Mouse (Mus musculus) right cerebral cortex, adult 2 months (tissue): ENCODE results near the gene Wdr47.
"Not testable (repeated sequence)": the region's sequence is repeated elsewhere in the genome, so short reads cannot be mapped to it uniquely, and the experiment has no call there.

Experiments
- DNase-seq, 2 experiments: peaks; one replicate each; pipeline ENCODE4 v3.0.0; 2021 to 2022; ENCODE audit warnings: low spot score in 2 of 2

The Wdr47 gene

DNA sequence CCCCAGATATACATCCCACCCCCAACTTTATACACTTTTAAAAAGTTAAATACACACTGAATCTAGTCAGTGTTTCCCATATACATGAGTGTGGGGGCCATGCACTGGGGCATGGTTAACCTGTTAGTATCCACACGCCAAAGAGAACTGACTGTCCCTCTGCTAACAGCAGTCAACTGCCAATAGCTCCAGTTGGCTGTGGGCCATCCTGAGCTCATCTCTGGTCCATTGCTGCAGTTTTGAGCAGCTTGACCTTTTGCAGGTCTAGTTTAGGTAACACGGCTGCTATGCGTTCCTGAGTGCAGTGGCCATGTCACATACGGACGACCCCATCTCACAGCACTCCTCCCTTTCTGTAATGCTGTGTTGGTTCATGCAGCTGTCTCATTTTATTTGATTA, 43.7 kb downstream of the Wdr47 start:
- DNase-seq, result no peak

DNA sequence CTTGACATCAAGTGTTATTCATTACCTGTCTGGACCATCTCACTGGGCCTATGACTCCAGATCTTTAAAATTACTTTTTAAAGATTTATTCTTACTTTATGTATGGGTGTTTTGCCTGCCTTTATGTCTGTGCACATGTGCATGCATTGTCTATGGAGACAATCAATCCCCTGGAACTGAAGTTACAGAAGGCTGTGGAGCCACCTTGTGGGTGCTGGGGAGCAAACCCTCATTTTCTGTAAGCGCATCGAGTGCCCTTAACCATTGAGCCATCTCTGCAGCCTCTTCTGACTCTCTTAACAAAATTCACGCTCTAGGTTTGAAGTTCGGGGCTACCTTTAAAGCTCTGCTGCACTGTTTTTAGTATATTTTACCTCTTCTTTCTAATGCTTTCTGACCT, 48.3 kb downstream of the Wdr47 start:
- DNase-seq, result no peak

DNA sequence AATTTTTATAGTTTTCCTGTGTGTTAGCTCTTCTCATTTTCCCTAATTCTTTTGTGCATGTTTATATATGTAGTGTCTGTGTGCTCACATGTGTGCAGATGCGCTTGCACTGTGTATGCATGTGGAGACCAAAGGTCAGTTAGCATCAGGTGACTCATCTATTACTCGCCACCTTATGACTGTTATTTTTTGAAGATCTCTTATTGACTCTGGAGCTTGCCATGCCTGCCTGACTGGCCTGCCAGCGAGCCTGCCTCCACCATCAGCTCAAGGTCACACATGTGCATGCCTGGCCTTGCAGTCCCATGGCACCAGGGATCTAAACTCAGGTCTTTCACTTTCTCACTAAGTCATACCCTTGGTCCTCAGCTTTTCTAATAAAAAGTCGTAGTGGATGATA, 49.9 kb downstream of the Wdr47 start:
- DNase-seq, result no peak

DNA sequence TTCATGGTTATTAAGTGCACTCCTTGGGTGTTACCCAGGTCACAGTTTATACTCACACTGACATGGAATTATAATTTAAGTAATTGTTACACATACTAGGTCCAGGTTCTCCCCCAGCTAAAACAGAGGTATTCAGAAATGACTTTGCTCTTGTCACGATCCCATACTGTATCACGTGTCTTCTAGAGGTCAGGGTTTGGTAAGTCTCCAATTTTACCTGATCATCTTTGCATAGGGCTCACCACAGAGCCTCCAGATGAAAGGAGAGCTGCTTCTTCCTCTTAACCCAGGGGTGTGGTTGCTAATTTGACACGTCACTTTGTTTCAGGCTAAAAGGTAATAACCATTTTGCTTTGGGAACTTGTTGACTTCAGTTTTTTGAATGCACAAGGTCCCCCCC, 53.8 kb downstream of the Wdr47 start:
- DNase-seq, result no peak

DNA sequence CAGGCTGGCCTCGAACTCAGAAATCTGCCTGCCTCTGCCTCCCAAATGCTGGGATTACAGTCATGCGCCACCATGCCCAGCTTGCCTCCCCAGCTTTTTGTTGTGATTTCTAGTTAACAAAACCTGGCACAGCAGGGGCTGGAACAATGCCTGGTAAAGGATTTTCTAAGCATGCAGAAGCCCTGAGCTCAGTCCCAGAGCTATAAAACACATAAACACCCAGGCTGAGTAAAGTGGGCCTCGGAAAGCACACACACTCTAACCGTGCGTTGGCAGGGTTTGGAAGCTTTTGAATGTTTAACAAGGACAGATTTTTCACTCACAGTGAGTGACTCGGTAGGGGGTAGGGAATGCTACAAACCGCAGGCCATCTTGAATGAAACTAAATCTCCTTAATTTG, 55.0 kb downstream of the Wdr47 start:
- peak; percentile 15 to 21 for DNase-seq

DNA sequence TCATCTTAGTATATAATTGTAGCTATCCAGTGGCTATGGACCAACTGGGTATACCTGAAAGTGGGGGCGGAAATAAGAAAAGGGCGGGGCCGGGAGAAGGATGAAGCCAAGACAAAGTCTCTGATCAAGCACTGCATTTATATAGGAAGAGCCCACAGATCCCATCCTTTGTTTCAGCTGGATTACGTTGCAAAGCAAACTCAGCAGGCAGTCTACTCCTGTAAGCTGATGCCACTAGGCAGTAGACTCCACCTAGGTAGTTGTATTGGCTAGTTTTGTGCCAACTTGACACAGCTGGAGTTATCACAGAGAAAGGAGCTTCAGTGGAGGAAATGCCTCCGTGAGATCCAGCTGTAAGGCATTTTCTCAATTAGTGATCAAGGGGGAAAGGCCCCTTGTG, 56.6 kb downstream of the Wdr47 start:
- DNase-seq, result not testable (repeated sequence)

DNA sequence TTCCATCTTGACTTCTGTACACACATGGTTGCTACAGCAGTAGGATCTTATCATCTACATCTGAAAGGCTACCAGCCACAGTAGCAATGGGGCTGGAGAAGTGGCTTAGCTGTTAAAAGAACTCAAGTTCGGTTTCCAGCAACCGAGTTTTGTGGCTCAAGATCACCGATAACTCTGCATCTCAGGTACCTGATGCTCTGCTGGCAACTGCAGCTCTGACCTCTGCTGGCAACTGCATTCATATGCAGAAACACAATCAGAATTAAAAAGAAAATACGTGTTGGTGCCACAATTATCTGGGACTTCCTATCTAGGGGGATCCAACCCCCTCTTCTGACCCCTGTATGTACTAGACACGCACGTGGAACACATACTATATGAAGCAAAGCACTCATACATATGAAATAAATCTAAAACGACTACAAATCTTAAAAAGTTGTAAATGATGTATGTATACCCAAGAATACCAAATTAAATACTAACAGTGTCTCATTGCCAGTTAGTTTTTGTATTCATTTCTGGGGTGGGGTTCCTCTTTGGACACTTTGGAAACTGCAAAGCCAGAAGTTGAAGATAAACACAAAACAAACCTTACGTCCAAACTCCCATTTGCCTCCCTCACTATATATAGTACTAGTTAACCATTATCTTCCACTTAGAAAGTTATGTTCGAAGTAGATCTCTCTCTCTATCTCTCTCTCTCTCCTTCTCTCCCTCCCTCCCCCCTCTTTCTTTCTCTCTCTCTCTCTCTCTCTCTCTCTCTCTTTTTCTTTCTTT, 62.0 kb downstream of the Wdr47 start:
- DNase-seq, result no peak

DNA sequence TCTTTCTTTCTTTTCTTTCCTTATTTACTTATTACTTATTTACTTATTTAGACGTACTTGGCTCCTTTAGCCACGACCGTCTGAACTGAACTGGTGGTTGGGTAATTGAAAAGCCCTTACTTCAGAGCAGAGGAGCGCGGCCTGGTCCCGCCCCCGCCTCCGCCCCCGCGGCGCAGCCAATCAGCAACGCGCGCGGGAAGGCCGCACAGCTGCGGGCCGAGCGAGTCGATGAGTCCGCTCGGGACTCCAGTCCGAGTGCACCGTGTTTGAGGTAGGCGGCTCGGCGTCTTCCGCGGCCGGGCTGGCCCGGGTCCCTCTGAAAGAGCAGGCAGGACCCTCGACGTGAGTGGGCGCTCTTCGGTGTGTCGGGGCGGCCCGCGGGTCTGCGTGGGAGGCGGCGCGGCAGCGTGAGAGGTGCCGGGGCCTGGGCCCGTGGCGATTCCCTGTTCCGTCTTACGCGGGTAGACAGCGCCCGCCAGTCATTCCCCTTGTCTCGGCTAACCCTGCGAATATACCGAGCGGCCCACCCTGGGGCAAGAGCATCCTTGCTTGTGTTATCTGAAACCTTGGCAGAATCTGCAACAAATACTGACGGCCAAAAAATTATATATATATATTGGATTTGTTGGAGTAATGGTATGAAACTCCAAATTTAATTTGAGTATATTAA, 62.8 kb downstream of the Wdr47 start, which contains the start of gene Clcc1:
Clcc1 (plus strand) TSS at position 204 of the 670 bp plus-strand sequence.
- DNase-seq, result peak; percentile 93 to 97

DNA sequence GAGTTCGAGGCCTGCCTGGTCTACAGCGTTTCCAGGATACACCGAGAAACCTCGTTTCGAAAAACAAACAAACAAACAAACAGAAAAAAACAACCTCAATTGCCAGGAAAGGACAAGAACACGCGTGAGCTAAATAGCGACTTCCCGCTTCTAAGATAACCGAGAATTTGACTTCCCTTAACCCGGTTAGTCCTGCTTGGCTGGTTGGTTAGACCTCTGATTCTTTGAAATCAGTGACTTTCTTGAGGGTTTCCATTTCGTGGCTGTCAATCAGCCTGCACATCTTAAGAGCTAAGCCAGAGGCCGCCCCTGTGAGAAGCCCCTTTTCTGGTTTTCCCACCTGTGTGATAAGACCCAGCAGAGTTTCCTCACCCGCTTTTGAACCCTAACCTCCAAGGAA, 63.5 kb downstream of the Wdr47 start:
- DNase-seq, result no peak

DNA sequence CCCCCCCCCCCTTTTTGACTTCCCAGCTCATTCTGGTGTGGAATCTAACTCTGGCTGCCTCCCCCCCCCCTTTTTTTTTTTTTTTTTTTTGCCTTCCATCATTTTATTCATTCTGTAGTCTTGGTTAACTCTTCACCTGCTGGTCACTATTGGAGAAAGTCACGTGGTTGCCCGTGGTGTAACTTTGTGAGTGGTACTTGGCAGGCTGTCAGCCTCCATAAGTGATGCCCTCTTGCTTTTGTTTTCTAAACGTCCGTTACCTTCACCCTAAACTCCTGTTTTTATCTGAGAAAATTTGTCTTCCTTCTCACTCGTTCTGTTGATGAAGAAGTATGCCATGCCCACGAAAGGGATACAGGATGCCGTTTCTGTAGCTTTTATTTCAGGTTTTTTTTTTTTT, 64.4 kb downstream of the Wdr47 start:
- no peak for DNase-seq

DNA sequence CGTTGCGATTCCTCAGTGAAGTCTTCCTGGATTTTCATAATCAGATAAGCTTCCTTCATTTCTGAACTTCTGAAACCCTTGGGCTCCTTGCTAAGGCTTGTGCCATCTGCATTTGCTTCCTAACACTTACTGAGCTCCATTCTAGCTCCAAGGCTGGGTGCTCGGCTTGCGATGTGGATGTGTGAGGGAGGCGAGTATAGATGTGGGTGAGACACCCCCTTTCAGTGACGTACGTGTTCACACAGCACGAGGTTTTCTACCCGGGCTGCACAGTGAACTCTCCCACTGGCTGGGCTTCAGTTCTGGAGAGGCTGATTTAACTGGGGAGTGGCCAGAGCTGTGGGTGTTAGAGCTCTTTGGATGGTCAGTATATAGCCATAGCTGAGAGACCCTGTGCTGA, 67.5 kb downstream of the Wdr47 start:
- DNase-seq, result no peak

DNA sequence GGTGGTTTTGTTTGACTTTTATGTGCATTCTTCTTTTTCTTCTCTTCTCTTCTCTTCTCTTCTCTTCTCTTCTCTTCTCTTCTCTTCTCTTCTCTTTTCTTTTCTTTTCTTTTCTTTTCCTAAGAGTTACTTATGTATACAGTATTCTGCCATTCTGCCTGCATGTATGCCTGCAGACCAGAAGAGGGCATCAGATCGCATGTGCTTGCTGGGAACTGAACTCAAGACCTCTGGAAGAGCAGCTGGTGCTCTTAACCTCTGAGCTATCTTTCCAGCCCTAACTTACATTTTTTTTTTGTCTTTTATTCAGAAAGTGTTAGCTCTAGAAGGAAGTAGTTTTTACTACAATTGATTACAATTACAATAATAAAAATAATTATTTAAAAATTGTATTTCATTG, 69.9 kb downstream of the Wdr47 start:
- no peak for DNase-seq

DNA sequence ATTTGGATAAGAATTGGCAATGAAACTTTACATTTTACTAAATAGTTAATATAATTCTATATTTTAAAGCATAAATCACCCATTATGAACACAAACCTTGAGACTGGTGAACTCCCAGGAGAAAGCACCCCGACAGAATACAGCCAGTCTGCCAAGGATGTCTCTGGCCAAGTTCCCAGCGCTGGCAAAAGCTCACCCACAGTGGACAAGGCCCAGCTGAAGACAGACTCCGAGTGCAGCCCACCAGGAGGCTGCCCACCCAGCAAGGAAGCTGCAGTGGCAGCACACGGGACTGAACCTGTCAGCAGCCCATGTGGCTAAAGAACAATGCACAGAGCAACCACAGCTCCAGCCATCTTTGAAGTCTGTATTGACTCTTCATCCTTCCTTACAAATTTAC, 85.5 kb downstream of the Wdr47 start:
- DNase-seq, result no peak

DNA sequence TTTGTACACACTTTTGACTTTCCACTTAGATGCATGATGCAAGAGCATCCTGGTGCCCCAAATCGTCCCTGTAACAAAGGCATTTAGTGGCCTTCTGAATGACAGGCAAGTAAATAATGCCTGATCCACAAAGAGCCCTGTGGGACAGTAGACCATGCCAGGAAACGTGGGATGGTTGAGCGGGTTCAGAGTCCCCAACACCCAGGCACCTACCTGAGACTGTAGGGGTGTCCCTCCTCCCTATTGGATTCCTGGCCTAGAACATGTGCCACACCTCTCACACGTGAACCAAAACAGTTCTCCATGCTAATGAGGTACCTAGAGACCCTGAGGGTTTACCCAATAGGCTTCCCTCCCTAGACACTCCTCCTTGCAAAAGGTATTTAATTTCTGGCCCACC, 89.9 kb downstream of the Wdr47 start:
- DNase-seq, result no peak

DNA sequence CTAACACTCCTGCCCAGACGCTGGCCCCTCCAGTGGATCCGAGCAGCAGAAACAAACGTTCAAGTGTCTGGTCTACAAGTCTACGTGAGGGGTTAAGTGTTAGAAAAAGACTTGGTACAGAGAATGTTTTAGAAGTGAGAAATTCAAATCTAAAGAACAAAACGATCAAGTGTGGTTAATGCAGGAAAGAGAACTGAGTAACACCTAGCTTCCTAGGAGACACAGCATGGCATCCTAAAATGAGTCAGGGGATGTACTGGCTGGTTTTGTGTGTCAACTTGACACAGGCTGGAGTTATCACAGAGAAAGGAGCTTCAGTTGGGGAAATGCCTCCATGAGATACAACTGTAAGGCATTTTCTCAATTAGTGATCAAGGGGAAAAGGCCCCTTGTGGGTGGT, 92.5 kb downstream of the Wdr47 start:
- DNase-seq, result not testable (repeated sequence)

DNA sequence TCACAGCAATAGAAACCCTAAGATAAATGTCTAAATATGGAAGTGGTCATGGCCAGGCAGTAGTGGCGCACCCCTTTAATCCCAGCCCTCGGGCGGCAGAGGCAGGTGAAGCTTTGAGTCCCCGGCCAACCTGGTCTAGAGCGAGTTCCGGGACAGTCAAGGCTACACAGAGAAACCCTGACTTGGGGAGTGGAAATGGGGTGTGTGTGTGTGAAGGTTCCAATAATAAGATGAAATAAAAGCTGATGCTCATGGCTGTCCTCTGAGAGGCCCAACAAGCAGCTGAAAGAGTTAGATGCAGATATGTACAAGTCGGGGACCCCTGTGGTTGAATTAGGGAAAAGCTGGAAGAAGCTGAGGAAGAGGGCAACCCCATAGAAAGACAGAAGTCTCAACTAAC, 94.6 kb downstream of the Wdr47 start:
- DNase-seq, result no peak

DNA sequence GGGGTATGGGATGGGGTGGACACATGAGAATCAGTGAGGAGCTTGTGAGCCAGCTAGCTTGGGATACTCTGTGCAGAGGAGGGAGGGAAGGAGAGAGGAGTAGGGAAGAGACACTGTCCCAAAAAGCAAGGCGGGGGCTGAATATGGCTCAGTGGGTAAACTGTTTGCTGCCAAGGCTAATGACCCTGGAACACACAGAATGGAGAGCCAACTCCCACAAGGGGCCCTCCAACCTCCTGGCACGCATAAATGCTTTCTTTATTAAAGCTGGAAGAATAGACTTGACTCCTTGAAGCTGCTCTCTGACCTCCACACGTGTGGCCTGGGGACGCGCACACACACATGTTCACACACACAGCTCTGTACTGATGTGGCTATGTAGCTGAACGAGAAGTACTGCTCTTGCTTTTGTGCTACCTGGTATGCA, 97.9 kb downstream of the Wdr47 start:
- DNase-seq, result no peak

DNA sequence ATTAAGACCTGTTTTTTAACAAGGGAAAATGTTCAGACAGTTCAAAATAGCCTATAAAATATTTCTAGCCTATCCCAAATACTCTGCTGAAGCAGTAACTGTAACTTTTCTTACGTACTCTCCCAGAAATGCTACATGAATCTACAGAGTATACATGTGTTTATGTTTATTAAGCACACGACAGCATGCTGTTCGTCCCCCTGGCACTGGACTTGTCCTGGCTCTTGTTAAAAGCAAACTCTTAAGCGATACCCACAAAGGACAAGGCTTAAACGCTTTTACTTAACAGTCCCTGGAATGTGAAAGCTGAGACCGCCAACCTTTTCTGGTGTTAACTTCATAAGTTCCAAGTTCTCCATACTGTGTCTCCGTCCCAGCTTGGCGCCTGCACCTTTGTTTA, 98.4 kb downstream of the Wdr47 start:
- no peak for DNase-seq

DNA sequence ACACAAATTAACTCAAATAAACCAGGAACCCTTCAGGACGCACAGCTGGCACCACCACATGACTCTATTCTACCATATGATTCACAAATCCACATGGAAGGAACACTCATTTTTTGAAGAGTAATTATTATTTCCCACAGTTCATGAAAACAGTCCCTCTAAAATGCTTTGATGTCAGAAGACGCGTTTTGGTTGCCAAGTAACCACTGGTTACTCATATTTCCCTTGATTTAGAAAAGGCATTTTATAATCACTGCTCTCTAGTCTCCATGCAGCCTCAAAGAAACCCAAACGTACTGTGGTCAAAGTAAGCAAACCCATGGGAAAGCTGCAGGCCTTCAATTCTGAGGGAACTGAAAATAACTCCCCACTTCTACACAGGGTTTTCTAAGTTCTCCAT, 98.9 kb downstream of the Wdr47 start:
- no peak for DNase-seq

DNA sequence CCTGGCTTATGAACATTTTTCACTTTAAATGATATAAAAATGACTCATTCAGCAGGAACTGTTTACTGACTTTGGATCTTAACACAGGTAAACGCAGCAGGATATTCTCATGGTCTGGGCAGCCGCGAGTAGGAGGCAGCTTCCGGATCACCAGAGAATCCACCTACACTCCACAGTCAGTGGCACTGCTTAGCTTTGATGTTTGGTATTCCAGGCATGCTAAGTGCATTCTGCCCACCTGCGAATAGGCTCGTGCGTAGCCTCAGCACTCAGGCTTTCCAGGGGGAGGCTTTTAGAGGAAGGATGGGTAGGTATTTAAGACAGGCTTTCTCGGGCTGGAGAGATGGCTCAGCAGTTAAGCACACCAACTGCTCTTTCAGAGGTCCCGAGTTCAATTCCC, 103.2 kb downstream of the Wdr47 start:
- peak; percentile 45 to 56 for DNase-seq
